Mouse (Mus musculus): ENCODE measurements around the gene Ints3. TPM values are rescaled to one million over a fixed set of nuclear protein-coding genes. Genes with fewer than 3 reads are reported as not detected.
A peak's percentile ranks its signal among the peaks of the same experiment; 100 is the strongest.

Ints3 gene
- total RNA-seq, 2 experiments from 2014 or later: 59.6 to 61.2 TPM

DNA sequence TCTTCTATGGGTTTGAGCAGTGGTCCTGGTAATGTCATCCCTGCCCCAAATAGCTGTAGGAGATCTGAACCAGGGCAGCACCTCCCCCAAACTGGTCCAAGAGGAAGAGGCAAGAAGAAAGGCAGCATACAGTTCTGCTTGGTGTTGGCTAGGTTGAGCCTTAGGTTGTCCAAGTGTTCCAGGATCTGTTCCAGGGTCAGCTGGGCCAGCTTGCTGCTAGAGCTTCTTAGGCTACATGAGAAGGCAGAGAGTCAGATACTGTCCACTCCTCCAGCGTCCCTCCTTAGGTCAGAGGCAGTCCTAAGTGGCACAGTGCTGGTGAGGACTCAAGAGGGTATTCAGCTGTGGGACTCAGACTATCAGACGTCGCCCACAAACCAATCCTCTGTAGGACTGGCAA, 40.8 kb downstream of the Ints3 start:
- DNase-seq (ENCODE audit: low spot score in 2 of 2): no peak

- no peak for DNase-seq (ENCODE audit: low spot score in 2 of 2)
These were observed 41.5 kb downstream of the Ints3 start for GRCm38 (mm10) chr3:90391941-90392340.

GRCm38 (mm10) chr3:90391004-90391403, 42.4 kb downstream of the Ints3 start:
- no peak for DNase-seq (ENCODE audit: low spot score in 2 of 2)

GRCm38 (mm10) chr3:90389511-90390490, 43.6 kb downstream of the Ints3 start, which contains the start of gene Slc27a3:
Gene Slc27a3, minus strand, starts transcription at chr3:90389938.
- peak; percentile 60 to 69 for DNase-seq (ENCODE audit: low spot score in 2 of 2)

- no peak for DNase-seq (ENCODE audit: low spot score in 2 of 2)
These were observed 44.5 kb downstream of the Ints3 start for GRCm38 (mm10) chr3:90388726-90389510.

DNA sequence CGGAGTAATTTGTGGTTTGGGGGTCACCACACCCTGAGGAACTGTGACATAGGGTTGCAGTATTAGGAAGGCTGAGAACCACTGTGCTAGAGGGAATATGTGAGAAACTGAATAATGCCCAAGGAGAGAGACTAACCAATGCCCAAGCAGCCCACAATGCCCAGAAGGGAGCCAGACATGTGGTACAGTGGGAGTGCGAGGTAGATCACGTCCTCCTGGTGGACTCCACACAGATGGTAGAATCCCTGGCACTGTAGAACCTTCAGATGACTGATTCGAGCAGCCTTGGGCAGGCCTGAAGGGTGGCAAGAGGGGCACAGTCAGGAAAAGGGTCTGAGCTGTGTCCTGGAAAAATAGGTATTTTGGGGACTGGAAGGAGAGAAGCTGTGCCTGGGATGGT, 45.2 kb downstream of the Ints3 start:
- peak in 1 of 2 experiments; percentile 36 for DNase-seq (ENCODE audit: low spot score in 2 of 2)

DNA sequence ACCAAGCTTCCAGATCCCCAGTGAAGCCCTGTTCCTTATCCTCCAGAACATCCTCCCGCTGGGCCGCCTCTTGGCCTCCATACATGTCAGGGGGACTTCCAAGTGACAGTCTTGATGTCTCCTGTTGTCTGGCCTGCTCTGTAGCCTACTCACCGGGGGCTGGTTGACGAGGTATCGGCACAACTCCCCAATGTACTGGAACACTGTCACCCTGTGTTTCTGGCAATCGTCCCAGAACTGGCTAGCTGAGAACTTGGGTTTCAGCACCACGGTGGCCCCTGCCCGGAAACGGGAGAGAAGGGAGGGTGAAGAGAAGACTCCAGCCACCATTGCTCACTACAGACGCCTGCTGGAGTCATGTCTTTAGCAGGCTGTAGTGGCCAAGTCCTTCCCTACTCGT, 45.9 kb downstream of the Ints3 start:
- peak; percentile 57 to 66 for DNase-seq (ENCODE audit: low spot score in 2 of 2)

DNA sequence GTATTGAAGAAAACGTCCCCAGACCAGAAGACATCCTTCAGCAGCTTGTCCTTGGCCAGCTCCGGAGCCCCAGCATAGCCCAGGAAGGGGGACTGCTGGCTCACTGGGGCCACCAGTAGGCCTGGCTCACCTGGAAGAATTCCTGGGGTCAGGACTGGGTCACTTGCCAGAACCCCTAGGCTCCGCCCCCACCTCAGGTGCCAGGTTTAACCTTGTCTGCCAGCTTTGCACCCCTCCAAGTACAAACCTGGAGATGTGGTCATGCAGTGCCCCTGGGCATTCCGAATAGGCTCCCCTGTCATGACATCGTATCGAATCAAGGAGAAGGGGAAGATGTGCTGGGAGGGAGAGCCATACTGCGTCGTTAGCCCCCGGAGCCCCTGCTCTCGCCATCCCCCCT, 46.6 kb downstream of the Ints3 start:
- DNase-seq (ENCODE audit: low spot score in 2 of 2): no peak

DNA sequence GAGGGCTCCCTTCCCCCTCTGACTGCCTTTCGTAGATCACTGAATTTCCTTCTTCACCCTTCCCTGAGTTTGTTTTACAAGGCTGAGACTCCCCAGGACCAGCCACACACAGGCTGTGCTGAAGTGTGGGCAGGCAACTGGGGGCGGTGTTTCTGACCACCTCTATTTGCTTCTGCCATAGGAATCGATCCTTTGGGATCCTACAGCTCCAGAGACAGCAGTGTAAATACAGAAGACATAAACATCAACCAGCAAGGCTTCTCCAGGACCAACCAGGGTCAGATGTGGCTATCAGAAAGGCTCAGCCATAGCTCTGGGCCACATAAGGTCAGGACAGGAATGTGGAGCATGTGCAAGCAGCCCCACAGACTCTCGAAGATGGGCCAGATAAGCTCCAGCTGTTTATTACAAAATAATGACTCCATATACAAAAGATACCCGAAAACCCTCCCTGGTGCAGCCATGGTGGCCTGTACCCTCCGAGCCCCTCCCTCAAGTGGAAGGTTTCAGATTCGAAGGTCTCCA, 48.5 kb downstream of the Ints3 start:
- DNase-seq (ENCODE audit: low spot score in 2 of 2): no peak

GRCm38 (mm10) chr3:90383690-90384089, 49.7 kb downstream of the Ints3 start:
- DNase-seq (ENCODE audit: low spot score in 2 of 2): peak; percentile 44 to 45

DNA sequence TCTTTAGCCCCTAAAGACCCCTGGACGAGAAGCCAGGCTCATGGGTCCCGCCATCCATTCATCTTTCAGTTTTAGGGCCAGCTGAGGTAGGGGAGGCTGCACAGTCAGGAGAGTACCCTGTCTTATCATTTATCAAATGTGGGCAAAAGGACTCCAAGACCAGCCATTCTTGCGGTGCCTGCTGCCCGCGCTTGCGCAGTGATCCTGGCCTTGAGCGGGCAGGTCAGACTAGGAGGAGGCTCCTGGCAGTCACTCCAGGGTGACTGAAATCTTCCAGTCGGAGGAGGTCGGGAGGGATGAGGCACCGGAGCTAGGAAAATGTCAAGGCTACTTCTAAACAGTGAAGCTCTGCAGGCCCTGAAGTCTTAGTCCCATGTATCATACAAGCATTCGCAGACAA, 51.7 kb downstream of the Ints3 start:
- DNase-seq (ENCODE audit: low spot score in 2 of 2): no peak

GRCm38 (mm10) chr3:90378496-90378895, 54.9 kb downstream of the Ints3 start:
- no peak for DNase-seq (ENCODE audit: low spot score in 2 of 2)

GRCm38 (mm10) chr3:90376247-90376585, 57.2 kb downstream of the Ints3 start:
- no peak for DNase-seq (ENCODE audit: low spot score in 2 of 2)

GRCm38 (mm10) chr3:90375562-90376246, 57.7 kb downstream of the Ints3 start:
- DNase-seq (ENCODE audit: low spot score in 2 of 2): no peak

- DNase-seq (ENCODE audit: low spot score in 2 of 2): no peak
These were observed 59.1 kb downstream of the Ints3 start for GRCm38 (mm10) chr3:90374368-90374767.

DNA sequence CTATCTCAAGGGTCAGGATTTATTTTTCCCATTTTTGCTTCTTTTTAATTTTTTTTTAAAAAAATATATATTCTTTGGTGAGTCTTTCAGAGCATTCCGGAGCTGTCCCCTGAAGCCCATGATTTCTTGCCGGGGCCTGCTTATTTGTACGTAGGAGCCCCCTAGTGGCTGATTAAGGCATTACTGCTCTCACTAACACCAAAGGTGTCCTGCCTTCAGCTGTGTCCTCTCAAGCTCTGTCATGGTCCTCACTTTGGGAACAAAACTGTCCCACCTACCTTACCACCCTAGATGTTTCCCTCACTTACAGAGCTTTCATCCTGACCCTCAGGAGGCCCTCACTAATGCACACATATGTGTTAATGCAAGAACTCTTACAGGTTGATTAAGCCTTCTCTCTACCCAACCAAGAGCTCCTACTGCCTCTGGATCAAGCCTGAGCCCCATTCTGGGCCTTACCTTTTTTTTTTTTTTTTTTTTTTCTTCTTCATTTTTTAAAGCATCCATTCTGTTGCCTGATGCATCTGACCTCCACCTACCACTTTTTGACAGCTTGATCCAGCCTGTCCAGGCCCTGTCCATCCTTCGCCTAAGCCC, 59.9 kb downstream of the Ints3 start:
- DNase-seq (ENCODE audit: low spot score in 2 of 2): peak; percentile 85 to 89

GRCm38 (mm10) chr3:90372817-90373216, 60.6 kb downstream of the Ints3 start:
- no peak for DNase-seq (ENCODE audit: low spot score in 2 of 2)

- DNase-seq (ENCODE audit: low spot score in 2 of 2): no peak
These were observed 61.6 kb downstream of the Ints3 start for GRCm38 (mm10) chr3:90371857-90372256.

- DNase-seq (ENCODE audit: low spot score in 2 of 2): peak in 1 of 2 experiments; percentile 11
These were observed 64.4 kb downstream of the Ints3 start for GRCm38 (mm10) chr3:90369041-90369440.

DNA sequence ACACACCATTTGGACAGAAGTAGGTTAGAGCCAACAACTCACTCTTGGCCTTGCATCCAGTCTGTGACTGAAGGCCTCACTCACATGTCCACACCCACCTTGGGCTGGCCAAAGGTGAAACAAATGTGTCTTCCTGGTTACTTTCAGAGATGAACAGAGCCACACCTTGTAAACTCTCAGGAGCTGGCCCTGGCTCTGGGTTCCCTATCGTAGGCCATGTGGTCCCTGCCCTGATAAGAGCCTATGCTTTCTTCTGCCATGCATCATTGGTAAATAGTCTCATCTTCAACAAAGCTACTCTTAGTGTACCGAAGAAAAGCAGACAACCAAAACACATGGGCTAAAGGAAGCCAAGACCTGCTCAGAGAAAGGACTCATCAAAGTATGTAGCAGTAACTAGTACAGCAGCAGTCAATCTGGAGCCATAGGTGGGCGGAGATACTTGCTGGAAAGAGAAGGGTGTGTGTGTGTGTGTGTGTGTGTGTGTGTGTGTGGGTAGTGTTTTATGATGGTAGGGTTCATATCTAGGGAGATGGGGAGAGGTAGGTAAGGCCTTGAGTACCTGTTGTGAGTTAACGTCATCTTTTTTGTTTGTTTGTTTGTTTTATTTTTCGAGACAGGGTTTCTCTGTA, 66.3 kb downstream of the Ints3 start:
- DNase-seq (ENCODE audit: low spot score in 2 of 2): peak in 1 of 2 experiments; percentile 6

Measured in layer of hippocampus, postnatal 10 days (tissue).